Mouse (Mus musculus) liver, embryonic 14.5 days (tissue): Measurements from ENCODE around the gene Npas3. TPM values are rescaled to one million over a fixed set of nuclear protein-coding genes. Genes with fewer than 3 reads are reported as not detected.
A peak's percentile ranks its signal among the peaks of the same experiment; 100 is the strongest.

ENCODE experiments used
- ATAC-seq: fragments of 200-750 bp; cut with Nextera tagmentation; 2 replicates; pipeline ENCODE4 v1.8.0; 2017; ENCODE audit warnings: moderate number of reproducible peaks, mild to moderate bottlenecking, moderate library complexity; ENCODE audit not compliant: insufficient read depth
- DNase-seq, 3 experiments: peaks; one replicate each; pipeline ENCODE4 v3.0.0-alpha.2; 2012 to 2013; ENCODE audit warnings: low read depth in 3 of 3, low spot score in 3 of 3
- H3K27ac ChIP-seq: fragments of 300-500 bp; sonication (generic); 2 replicates; pipeline ENCODE4 v1.5.1; 2014; ENCODE audit warnings: moderate library complexity, mild to moderate bottlenecking, control low read depth, inconsistent platforms
- H3K27me3 ChIP-seq: fragments of 300-500 bp; sonication (generic); 2 replicates; pipeline ENCODE4 v1.6.1; 2014; ENCODE audit warnings: mild to moderate bottlenecking, low read length, moderate library complexity; ENCODE audit not compliant: control insufficient read depth, insufficient read depth
- H3K36me3 ChIP-seq: fragments of 300-500 bp; sonication (generic); replicated peaks from 2 replicates; pipeline ENCODE4 v1.6.1; 2014; ENCODE audit warnings: low read depth; ENCODE audit not compliant: control insufficient read depth, insufficient read depth
- H3K4me1 ChIP-seq, 2 experiments: fragments of 200-500 bp in 1 of 2; fragments of 300-500 bp in 1 of 2; sonication (generic) in 1 of 2; replicated peaks; 2 replicates each; pipeline ENCODE4 v1.6.1; 2012 to 2014; ENCODE audit warnings: antibody characterized with exemption in 1 of 2, inconsistent platforms in 1 of 2, low read length in 1 of 2; ENCODE audit not compliant: control insufficient read depth in 2 of 2, insufficient read depth in 2 of 2
- H3K4me2 ChIP-seq: fragments of 300-500 bp; sonication (generic); 2 replicates; pipeline ENCODE4 v1.6.1; 2014; ENCODE audit warnings: low read depth, mild to moderate bottlenecking, control low read depth, moderate library complexity
- H3K4me3 ChIP-seq, 2 experiments: fragments of 200-500 bp in 1 of 2; fragments of 300-500 bp in 1 of 2; sonication (generic) in 1 of 2; 2 replicates each; pipeline ENCODE4 v1.5.1; 2012 to 2014; ENCODE audit warnings: low read depth in 2 of 2, low read length in 2 of 2, mild to moderate bottlenecking in 2 of 2, control low read depth in 1 of 2, inconsistent platforms in 1 of 2, moderate library complexity in 1 of 2; ENCODE audit not compliant: insufficient read depth in 1 of 2
- H3K9ac ChIP-seq: fragments of 300-500 bp; sonication (generic); replicated peaks from 2 replicates; pipeline ENCODE4 v1.6.1; 2014; ENCODE audit warnings: mild to moderate bottlenecking, control low read depth, moderate library complexity
- H3K9me3 ChIP-seq: fragments of 300-500 bp; sonication (generic); 2 replicates; pipeline ENCODE4 v1.6.1; 2016; ENCODE audit warnings: low read length, mixed read lengths; ENCODE audit not compliant: control insufficient read depth
- CTCF ChIP-seq: IDR thresholded peaks from 2 replicates; pipeline ENCODE4 v1.5.1; 2016; ENCODE audit warnings: antibody characterized with exemption, low read depth, control low read depth
- EP300 ChIP-seq: IDR thresholded peaks from 2 replicates; pipeline ENCODE4 v1.6.1; 2016; ENCODE audit warnings: antibody characterized with exemption, low read depth
- WGBS: fragments of 180-500 bp; shearing (Covaris S2); extraction: QIAGEN DNeasy Blood & Tissue Kit; methylation state at CpG from one replicate; pipeline ENCODE4 v1.1.7; 2014; ENCODE audit not compliant: insufficient replicate concordance; 5-methylcytosine and 5-hydroxymethylcytosine counted together
- polyA plus RNA-seq, 2 experiments: library from polyadenylated mRNA; depleted of rRNA in 1 of 2; stranded (reverse) in 1 of 2; unstranded in 1 of 2; fragments of >200 nt; fragmentation: Nextera tagmentation in 1 of 2; extraction: Ambion mirVana in 1 of 2; gene quantifications; 2 replicates each; pipeline versions ENCODE4 v1.2.1 to v1.2.3; 2012 to 2014

Gene Npas3
- polyA plus RNA-seq, 2 experiments = 0.08 to 0.09 TPM

DNA sequence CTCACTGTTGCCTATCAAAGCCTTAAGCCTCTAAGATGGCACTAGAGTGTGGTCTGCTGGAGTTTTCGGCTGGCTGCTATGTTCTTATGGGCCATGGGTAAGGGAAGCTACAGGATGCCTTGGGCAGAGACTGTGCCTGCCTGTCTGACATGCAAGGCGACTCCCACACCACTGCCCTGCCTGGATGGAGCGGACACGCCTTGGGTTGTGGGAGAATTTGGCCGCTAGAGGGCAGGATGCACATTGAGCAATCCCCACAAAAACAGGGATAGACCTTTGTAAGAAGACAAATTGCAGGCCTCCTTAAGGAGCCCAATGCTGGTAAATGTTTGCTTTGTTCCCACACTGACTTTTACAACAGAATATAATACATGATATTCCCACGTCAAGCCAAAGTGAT, 850.3 kb downstream of the Npas3 start:
- H3K4me2 ChIP-seq = no peak overlapping the region
- no peak for ATAC-seq

DNA sequence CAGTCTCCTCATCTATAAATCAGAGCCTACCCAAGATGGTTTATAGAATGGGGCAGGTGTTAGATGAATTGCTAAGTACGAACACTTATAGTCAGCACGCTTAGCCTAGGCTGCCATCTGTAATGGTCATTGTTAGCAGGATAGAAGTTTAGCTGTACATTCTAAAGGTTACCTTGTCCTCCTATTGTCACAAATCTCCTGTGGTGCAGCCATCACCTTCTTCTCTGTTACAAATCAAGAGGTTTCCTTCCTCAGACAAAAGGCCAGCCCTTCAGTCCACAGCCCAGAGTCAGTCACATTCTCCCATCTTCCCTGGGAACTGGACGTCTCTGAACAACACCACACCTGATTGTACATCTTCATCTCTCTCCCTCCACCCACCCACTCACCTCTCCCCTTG, 851.0 kb downstream of the Npas3 start:
- ATAC-seq (no peak), DNase-seq (no peak)
- no peak overlapping the region for H3K27ac ChIP-seq
- TF ChIP-seq CTCF = no peak
- no peak for TF ChIP-seq EP300
- no peaks in the 10 kb centered on the region for H3K36me3 ChIP-seq
- no peak overlapping the region for H3K4me2 ChIP-seq
- H3K4me1 ChIP-seq = no peaks in the 10 kb centered on the region
- H3K27me3 ChIP-seq = no peaks in the 10 kb centered on the region
- no peak overlapping the region for H3K4me3 ChIP-seq
- H3K9ac ChIP-seq = no peak overlapping the region
- 73% methylated on average over 3 of the region's 3 CpGs for WGBS
- H3K9me3 ChIP-seq = no peaks in the 10 kb centered on the region

More for the DNA sequence above, 850.3 kb downstream of the Npas3 start:
- TF ChIP-seq CTCF (peak; percentile 89), EP300 (no peak)
- H3K27ac ChIP-seq = no peak overlapping the region
- H3K36me3 ChIP-seq = no peaks in the 10 kb centered on the region
- H3K27me3 ChIP-seq = no peaks in the 10 kb centered on the region
- no peak overlapping the region for H3K9ac ChIP-seq
- peak; percentile 5 to 6 (median 6) for DNase-seq
- no peak overlapping the region for H3K4me3 ChIP-seq
- no peaks in the 10 kb centered on the region for H3K4me1 ChIP-seq
- 14% methylated on average over 6 of the region's 6 CpGs for WGBS
- no peaks in the 10 kb centered on the region for H3K9me3 ChIP-seq

DNA sequence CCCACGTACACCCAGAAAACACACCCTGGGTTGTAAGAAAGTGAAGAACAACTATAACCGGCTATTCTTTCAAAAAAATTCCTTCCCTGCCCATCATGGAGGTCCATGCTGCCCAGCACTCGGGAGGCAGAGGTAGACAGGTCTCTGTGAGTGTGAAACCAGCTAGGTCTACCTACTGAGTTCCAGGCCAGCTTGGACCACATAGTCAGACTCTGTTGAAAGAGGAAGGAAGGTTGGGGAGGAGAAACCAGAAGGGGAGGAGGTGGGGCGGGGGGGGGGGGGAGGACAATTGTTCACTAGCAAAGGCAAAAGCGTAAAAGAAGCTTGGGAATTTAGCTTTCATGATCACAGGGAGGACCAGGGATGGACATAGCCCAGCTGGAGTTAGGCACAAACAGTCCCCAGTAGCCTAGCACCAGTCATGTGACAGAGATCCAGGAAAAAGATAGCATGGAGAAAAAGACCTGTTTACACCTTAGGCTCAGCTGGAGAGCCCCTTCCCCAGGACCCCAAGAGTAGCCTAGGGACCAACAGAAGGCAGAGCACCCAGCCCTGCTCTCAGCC, 852.9 kb downstream of the Npas3 start:
- WGBS = 45% methylated on average over 5 of the region's 5 CpGs

DNA sequence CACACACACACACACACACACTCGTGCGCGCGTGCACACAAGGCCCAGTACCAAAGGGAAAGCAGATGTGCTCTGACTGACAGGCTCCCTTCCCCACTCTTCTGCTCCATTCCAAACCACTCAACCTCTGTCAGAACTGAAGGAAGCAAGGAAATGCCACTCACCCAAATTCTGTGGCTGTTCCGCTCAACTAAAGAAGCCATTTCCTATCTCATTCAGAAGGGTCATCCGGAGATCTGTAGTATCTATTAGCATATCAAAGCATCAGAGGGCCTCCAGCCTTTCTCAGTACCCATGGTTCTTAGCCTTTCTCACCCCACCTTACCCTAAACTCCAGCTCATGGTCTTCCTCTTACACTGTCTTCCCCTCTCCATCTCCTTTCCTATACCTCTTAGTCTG, 854.0 kb downstream of the Npas3 start:
- Histone ChIP-seq H3K4me1 (no peaks in the 10 kb centered on the region), H3K9ac (no peak overlapping the region), H3K27ac (no peak overlapping the region), H3K27me3 (no peaks in the 10 kb centered on the region), H3K9me3 (no peaks in the 10 kb centered on the region), H3K36me3 (no peaks in the 10 kb centered on the region), H3K4me2 (no peak overlapping the region), H3K4me3 (no peak overlapping the region)
- 45% methylated on average over 6 of the region's 6 CpGs for WGBS
- ATAC-seq = no peak
- TF ChIP-seq EP300 (no peak), CTCF (no peak)
- DNase-seq = no peak

More for the DNA sequence above, 852.9 kb downstream of the Npas3 start:
- no peak for TF ChIP-seq EP300
- TF ChIP-seq CTCF = no peak
- H3K9me3 ChIP-seq = no peaks in the 10 kb centered on the region
- H3K4me2 ChIP-seq = no peak overlapping the region
- H3K4me1 ChIP-seq = no peaks in the 10 kb centered on the region
- ATAC-seq = no peak
- no peak overlapping the region for H3K9ac ChIP-seq
- H3K4me3 ChIP-seq = no peak overlapping the region
- no peaks in the 10 kb centered on the region for H3K36me3 ChIP-seq
- DNase-seq = no peak
- no peak overlapping the region for H3K27ac ChIP-seq
- H3K27me3 ChIP-seq = no peaks in the 10 kb centered on the region

DNA sequence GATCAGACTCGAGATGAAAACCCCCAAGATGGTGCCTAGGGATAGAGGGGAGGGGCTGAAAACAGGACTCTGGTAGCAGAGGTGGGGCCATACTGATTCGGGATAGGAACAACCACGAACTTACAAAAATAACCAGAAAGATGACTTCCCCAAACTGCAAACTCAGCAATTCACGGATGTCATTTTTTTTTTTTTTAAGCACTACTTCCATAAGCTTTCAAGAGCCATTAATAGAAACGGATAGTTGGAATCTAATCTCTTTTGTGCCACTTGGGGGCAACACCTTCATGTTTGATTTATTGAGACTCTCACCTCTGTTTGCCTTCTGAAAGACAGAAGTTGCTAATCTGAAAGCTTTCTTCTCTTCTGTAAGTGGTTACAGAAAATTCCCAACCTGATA, 857.1 kb downstream of the Npas3 start:
- no peak overlapping the region for H3K9ac ChIP-seq
- no peak for TF ChIP-seq CTCF
- no peak for TF ChIP-seq EP300
- ATAC-seq = no peak
- H3K27ac ChIP-seq = no peak overlapping the region
- no peak for DNase-seq
- no peaks in the 10 kb centered on the region for H3K9me3 ChIP-seq
- 12% methylated on average over 5 of the region's 5 CpGs for WGBS
- H3K36me3 ChIP-seq = no peaks in the 10 kb centered on the region
- no peak overlapping the region for H3K4me2 ChIP-seq
- no peaks in the 10 kb centered on the region for H3K4me1 ChIP-seq
- H3K27me3 ChIP-seq = no peaks in the 10 kb centered on the region
- no peak overlapping the region for H3K4me3 ChIP-seq
